In the genomic region with DNA sequence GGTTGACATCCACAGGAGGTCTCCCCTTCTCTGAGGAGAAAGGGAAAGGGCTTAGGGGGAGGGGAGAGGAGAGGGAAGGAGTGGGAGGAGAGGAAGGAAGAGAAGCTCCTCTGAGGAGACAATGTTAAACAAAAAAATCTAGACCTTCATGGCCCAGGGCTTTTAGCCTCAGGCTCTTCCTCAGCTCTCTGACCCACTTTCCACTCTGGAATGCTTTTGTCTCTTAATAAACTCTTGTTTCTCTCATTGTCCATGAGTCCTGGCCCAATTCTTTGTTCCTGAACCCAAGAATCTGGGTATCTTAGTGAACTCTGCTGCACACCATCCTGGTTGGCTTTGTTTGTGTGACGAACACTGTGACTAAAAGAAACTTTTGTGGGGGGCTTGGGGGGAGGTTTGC, we compare ENCODE assay signal across 25 mouse cellular contexts.
DNase-seq lines count a peak whose midpoint lies in the region; ATAC-seq and TF ChIP-seq lines count a peak whose summit lies in the region.
"Had no signal": no experiment of that assay in that cellular context is flagged by ENCODE, and none has a peak within 500 bp of the region (broad histone marks: within the 10 kb centered on the region; RNA-seq: fewer than 3 reads in every experiment).

No protein-coding gene starts in this region.

- H3K9ac ChIP-seq in hindbrain, postnatal 0 days (replicated peaks; ENCODE audit: low read length): no peak overlapping the region
- H3K9ac ChIP-seq: embryonic facial prominence, embryonic 12.5 days; embryonic facial prominence, embryonic 15.5 days; forebrain, postnatal 0 days; heart, embryonic 12.5 days; heart, embryonic 15.5 days; hindbrain, embryonic 14.5 days had no signal

- peak; percentile 11 for DNase-seq in heart, adult 11 months
- DNase-seq in heart, postnatal 14 days: no peak
- DNase-seq in ES-CJ7 (ENCODE audit: low read depth, low spot score) (peak; percentile 22), R1 (ENCODE audit: low read depth, low spot score) (peak; percentile 39)
- peak; percentile 64 for DNase-seq in retina, postnatal 1 day
- no peak for DNase-seq in lung, adult 2 months
- DNase-seq in hindbrain, postnatal 0 days (ENCODE audit: low spot score): no peak
- DNase-seq: adrenal gland, adult 2 months; adrenal gland, postnatal 14 days; cerebellum, adult 11 months; cerebellum, adult 2 months; cerebellum, adult 9-11 months; cerebellum, postnatal 25 days; forebrain, postnatal 0 days; gastrocnemius, adult 2 months; gastrocnemius, postnatal 14 days; heart, adult 18-20 months; heart, postnatal 10 days; heart, postnatal 4 days had no signal

- H3K4me3 ChIP-seq in lung, adult 2 months (replicated peaks; ENCODE audit: extremely low read depth, low read depth, low read length): no peak overlapping the region
- H3K4me3 ChIP-seq in hindbrain, postnatal 0 days (ENCODE audit: low read length): no peak overlapping the region
- H3K4me3 ChIP-seq: embryonic facial prominence, embryonic 12.5 days; embryonic facial prominence, embryonic 15.5 days; gastrocnemius, adult 2 months; heart, embryonic 12.5 days; heart, embryonic 15.5 days had no signal

- ATAC-seq in hindbrain, postnatal 0 days: no peak
- ATAC-seq: forebrain, embryonic 14.5 days; forebrain, postnatal 0 days had no signal

- no peak overlapping the region for H3K4me2 ChIP-seq in hindbrain, postnatal 0 days (ENCODE audit: low read depth, low read length)
- H3K4me2 ChIP-seq: embryonic facial prominence, embryonic 12.5 days; embryonic facial prominence, embryonic 15.5 days; heart, embryonic 12.5 days; heart, embryonic 15.5 days; hindbrain, embryonic 14.5 days had no signal

- 83% methylated on average over 1 of the region's 1 CpGs for WGBS in lung, adult 2 months
- WGBS in hindbrain, postnatal 0 days: 63% methylated on average over 1 of the region's 1 CpGs

- TF ChIP-seq CTCF in lung, adult 2 months (IDR thresholded peaks at IDR 0.05; ENCODE audit: insufficient read depth, low read length): no peak
- TF ChIP-seq CTCF in hindbrain, postnatal 0 days (IDR thresholded peaks at IDR 0.05; ENCODE audit: low read depth): no peak

- no peak overlapping the region for H3K27ac ChIP-seq in hindbrain, postnatal 0 days
- H3K27ac ChIP-seq: embryonic facial prominence, embryonic 12.5 days; embryonic facial prominence, embryonic 15.5 days; gastrocnemius, adult 2 months; heart, embryonic 15.5 days; hindbrain, embryonic 14.5 days had no signal

- no peaks in the 10 kb centered on the region for H3K9me3 ChIP-seq in hindbrain, postnatal 0 days (ENCODE audit: low read length)
- H3K9me3 ChIP-seq: embryonic facial prominence, embryonic 12.5 days; embryonic facial prominence, embryonic 15.5 days; heart, embryonic 12.5 days; heart, embryonic 15.5 days had no signal

- no peak for TF ChIP-seq POLR2A in lung, adult 2 months (IDR thresholded peaks at IDR 0.05; ENCODE audit: borderline replicate concordance, extremely low read depth, low read depth, low read length)

- no peaks in the 10 kb centered on the region for H3K36me3 ChIP-seq in hindbrain, postnatal 0 days (ENCODE audit: insufficient read depth, low read length)
- H3K36me3 ChIP-seq: embryonic facial prominence, embryonic 12.5 days; embryonic facial prominence, embryonic 15.5 days; heart, embryonic 12.5 days; heart, embryonic 15.5 days had no signal

- H3K27me3 ChIP-seq in hindbrain, postnatal 0 days (ENCODE audit: insufficient read depth, low read length): no peaks in the 10 kb centered on the region
- H3K27me3 ChIP-seq: embryonic facial prominence, embryonic 12.5 days; embryonic facial prominence, embryonic 15.5 days; heart, embryonic 12.5 days; heart, embryonic 15.5 days had no signal

- H3K4me1 ChIP-seq in lung, adult 2 months (ENCODE audit: control insufficient read depth, insufficient read depth, low read length): no peaks in the 10 kb centered on the region
- peaks cover 9% of the 10 kb centered on the region; the same call in 1 of the 2 replicates for H3K4me1 ChIP-seq in hindbrain, postnatal 0 days (ENCODE audit: insufficient read depth, low read length)
- H3K4me1 ChIP-seq: embryonic facial prominence, embryonic 12.5 days; embryonic facial prominence, embryonic 15.5 days; heart, embryonic 15.5 days had no signal

- intact Hi-C loops in heart, postnatal 14 days (cut with DNase I): no loop called here

Comparison
In these comparisons a context has a peak if more than half of its experiments do, and no peak if none do; other contexts are left out.
1. DNase-seq: peak in heart, adult 11 months (single experiment), ES-CJ7 (single experiment), R1 (single experiment) and retina, postnatal 1 day (single experiment); none in heart, postnatal 14 days (0 of 2), lung, adult 2 months (single experiment) and hindbrain, postnatal 0 days (single experiment).